Mouse (Mus musculus) kidney, postnatal 4 days (tissue): ENCODE results near the gene Zmiz1.

ENCODE experiments used
- DNase-seq, 2 experiments: peaks; one replicate each; pipeline ENCODE4 v3.0.0; 2021; ENCODE audit warnings: mixed read lengths in 2 of 2

Zmiz1 gene

DNA sequence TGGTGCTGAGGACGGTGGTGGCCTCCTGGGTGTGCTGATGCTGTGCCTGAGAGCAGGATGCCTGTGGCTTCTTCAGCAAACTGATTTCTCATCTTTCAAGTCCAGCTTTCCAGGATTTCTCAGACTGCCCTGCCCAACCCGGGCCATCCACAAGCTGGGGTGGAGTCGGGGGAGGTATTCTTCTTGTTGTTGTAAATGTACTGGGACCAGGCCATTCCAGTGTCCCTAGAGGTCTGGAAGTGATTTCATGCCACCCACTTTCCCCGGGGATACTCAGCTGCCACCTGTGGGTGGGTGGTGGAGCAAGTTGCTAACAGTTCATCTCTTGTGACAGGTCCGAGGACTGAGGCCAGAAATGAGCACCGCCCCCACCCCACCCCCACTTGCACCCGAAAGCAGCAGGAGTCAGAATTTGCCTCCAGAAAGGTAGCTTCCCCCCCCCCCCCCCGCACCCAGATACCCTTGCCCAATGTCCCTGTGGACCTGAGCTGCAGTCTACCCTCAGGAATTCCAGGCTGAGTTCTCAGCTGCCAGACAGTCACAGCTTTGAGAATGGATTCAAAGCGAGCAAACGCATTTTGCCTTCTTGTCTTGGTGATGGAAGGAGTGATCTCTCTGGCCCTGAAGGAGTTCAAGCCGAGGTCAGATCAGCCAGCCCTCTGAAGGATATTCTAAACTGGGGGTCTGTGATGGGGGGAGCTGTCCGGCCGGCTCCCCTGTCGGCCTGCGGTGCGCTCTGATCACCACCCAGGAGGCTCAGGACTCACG, 2.1 kb upstream of the Zmiz1 start:
- DNase-seq, result peak; percentile 50 to 70

DNA sequence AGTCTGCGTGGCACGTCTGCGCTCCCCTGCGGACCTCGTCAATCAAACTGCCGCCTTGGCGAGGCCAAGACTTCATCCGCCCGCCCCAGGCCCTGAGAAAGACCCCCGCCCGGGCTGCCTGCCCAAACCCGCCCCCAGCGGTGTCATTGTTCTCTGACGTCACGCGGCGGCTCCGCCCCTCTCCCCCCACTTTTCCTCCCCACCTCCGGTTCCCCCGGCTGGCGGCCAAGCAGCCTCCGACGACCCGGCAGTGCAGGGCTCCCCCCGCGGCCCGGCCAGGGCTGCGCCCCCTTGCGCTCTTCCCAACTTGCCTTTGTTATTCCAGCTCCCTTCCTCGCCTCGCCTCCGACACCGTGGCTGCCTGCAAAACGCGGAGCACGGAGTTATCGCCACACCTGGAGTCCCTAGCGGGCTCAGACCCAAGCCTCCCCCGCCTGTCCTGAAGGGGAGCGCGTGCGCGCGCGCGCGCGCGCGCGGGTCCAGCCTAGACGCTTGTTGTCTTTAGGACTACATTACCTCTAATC, 1.5 kb upstream of the Zmiz1 start:
- DNase-seq, result peak; percentile 99

DNA sequence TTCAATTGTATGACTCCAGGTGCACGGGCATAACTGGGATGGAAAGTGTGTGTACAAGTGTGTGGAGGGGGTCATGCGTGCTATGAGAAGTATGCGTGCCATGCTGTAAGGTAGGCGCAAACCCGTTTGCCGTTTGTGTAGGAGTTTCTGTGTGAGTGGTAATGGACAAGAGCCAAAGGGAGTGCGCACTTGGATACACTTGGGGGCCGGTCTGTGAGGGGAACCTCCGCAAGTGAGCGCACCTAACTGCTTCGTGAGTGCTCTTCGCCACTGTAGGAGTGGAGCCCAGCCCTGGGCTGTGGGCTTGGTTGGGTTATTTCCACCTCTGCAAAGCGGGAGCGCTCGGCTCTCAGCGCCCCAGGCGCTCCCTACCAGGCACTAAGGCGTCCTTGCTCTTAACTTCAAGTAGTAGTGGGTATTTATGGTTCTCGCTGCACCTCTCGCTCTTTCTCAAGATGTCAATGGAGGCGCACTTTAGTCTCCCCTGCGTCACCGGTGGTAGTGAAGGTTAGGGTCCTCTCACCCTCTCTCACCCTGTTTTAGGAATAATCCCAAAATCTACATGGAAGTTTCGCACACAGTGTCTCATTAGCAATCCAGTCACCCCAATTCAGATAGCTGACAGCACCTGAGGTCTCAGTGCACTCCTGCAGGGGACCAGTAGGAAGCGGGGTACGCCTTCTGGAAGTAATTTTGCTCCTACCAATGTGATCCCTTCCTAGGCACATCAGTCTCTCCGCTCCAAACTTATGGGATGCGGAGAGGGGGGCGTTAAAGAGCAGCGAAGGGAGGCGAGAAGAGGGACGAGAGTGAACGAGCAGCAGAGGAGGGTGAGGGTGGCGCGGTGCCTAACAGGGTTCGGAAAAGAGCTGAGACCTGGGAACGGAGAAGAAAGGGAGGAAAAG, 622 bp upstream of the Zmiz1 start:
- peak; percentile 48 to 70 for DNase-seq

GRCm38 (mm10) chr14:25459394-25459997, 511 bp downstream of the Zmiz1 start:
- DNase-seq, result peak in 1 of 2 experiments; percentile 90

GRCm38 (mm10) chr14:25459998-25460800, 1.2 kb downstream of the Zmiz1 start:
- DNase-seq, result peak; percentile 76 to 85

DNA sequence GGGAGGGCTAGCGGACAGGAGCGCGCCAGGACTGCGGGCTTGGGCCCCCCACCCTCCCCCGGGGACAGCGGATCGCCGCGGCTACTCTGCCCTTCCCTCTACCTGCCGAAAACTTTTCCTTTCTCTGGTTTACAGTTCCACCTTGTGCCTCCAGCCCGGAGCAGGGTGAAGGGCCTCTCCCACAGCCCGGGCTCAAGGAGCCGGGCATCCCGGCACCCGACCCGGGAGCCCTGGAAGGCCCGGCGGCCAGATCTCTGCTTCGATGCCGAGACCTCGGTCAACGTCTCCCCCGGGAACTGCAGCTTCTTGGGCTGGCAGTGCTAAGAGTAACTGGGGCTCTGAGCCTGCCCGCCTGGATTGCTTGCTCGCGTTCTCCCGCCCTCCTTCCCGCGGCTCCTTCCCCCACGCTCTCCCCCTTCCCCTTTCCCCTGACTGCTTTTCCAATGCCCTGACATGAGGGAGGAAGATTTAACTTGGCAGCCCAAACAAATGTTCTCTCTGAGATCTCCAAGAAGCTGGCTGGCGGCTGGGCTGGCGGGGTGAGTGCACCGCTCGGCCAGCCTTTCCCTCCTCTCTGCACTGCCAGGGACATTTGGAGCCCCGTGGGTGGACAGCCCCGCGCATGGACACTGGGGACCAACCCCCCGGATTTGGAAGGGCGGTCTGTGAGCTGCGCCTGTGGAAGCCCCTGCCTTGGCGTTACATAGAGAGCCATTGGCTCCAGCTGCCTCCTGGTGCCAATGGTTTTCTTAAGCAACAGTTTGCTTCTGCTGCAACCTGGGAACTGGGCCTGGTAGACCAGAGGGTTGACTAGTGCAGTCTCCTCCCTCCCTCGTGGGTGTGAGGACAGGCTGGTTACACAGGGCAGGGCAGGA, 2.1 kb downstream of the Zmiz1 start:
- DNase-seq, result peak; percentile 73 to 82

- DNase-seq, result no peak
Observed at GRCm38 (mm10) chr14:25461676-25462385, 2.8 kb downstream of the Zmiz1 start.

GRCm38 (mm10) chr14:25462975-25463374, 4.0 kb downstream of the Zmiz1 start:
- DNase-seq, result no peak

DNA sequence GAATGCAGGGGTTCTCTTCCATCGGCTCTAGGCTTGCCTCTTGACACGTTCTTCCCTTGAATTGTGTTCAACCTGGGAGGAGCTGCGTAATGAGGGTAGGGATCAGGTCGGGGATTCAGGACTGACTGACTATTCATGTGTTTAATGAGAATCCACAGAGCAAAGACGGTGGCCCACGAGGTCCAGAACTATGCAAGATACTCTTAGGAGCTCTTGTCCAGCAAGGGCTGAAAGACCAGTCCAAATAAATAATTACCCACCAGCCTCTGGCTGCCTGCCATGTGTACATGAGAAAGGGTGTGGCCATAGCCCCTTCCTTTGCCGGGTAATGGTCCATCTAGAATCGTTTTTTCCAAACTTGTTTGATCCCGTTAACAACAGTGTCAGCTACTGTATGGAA, 4.9 kb downstream of the Zmiz1 start:
- peak; percentile 86 to 92 for DNase-seq

DNA sequence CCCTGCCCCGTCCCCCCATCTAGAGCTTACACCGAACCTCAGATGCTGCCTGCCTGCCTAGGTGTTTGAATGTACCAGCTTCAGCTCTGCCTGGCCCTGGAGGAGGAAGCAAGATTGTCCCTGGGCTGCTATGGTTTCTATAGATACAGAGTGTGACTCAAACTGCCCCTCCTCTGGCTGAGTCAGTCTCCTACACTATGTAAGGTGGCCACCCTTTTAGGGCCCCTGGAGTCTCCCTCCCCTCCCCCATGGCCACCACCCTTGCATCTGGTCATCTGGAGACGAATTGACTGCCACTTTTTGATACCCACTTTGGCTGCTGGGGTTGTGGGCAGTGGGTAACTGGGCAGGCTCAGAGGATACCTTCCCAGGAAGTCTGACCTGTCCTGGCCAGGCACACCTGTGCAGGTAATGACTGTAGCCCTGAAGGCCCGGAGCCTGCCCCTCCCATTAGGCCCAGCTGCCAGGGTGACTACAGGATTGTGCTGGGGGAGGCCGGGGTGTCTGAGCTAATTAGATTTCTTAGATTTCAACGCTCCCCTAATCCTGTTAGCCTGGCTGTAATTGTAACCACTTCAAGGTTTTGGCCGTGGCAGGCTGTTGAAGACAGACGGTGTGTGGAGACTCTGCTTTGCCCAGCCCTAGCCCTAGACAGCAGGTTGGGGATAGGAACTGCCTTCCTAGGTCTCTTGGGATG, 5.8 kb downstream of the Zmiz1 start:
- DNase-seq, result no peak

GRCm38 (mm10) chr14:25466361-25466760, 7.4 kb downstream of the Zmiz1 start:
- peak in 1 of 2 experiments; percentile 63 for DNase-seq

GRCm38 (mm10) chr14:25467911-25468668, 9.1 kb downstream of the Zmiz1 start:
- DNase-seq, result peak in 1 of 2 experiments; percentile 59

DNA sequence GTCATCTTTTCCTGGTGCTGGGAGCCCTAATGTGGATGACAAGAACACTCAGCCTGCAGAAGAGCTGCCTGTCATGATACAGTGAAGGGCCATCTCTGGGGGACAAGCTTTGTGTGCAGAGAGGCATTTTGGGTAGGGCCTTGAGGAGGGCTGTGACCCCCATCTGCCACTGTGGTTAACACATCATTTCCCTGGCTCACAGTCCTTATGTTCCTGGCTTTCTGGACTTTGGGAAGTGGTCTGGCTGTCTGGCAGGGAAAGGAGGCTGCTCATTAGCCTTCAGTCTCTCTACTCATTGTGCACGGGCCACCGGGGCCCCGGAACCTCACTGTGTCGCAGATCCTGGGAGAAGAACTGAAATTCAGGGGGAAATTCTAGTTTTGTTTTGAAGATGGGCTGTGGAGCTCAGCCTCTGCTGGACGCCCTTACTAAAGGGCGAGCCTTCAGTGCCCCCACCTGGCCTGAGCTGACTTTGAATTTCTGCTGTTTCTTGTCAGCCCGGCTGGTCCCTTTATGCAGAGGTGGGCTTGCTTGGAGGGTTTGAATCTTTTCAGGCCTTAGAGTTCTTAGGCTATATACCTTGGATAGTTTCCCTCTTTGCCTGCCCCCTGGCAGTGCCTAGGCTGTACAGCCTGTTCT, 10.0 kb downstream of the Zmiz1 start:
- no peak for DNase-seq

DNA sequence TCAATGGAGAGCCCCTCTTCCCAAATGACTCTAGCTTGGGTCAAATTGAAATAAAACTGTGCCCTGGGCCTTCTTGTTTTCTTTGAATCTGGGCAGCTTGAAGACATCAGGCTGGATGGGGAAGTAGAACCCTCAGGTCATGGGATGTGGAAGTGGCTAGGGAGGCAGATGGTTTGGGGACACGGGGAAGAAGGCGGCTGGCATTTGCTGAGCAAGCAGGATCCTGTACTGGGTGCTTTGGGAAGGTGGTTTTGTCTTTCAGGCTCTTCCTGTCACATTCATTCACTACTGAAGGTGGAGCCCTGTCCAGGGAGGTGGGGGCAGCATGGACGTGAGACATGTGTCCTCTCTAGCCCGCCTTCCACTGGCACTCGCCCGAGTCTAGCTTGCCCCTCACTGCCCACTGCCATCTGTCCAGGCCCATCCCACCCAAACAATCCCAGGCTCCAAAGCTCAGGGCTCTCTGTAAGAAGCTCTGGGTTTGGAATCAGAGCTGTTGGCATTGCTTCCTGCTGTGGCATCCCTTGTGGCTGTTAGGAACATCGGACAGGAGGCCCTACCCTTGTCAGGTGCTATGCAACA, 11.3 kb downstream of the Zmiz1 start:
- DNase-seq, result no peak

DNA sequence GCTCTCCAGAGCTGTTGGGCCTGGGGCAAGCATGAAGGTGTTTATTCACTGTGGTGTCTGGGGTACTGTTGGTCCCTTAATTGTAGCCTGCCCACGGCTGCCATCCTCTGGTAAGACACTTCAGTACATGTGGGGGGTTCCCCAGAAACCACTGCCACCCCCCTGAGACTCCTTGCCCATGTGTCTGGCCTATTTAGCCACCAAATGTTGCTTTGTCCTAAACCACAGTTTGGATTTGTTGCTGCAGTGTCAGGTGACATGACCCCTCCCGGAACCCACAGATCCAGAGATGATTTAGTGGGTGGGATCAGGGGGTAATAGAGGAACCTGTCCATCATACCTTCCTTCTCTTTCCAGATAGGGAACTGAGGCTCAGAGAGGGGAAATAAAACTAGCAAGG, 12.1 kb downstream of the Zmiz1 start:
- no peak for DNase-seq

GRCm38 (mm10) chr14:25472096-25472861, 13.3 kb downstream of the Zmiz1 start:
- DNase-seq, result peak in 1 of 2 experiments; percentile 54

DNA sequence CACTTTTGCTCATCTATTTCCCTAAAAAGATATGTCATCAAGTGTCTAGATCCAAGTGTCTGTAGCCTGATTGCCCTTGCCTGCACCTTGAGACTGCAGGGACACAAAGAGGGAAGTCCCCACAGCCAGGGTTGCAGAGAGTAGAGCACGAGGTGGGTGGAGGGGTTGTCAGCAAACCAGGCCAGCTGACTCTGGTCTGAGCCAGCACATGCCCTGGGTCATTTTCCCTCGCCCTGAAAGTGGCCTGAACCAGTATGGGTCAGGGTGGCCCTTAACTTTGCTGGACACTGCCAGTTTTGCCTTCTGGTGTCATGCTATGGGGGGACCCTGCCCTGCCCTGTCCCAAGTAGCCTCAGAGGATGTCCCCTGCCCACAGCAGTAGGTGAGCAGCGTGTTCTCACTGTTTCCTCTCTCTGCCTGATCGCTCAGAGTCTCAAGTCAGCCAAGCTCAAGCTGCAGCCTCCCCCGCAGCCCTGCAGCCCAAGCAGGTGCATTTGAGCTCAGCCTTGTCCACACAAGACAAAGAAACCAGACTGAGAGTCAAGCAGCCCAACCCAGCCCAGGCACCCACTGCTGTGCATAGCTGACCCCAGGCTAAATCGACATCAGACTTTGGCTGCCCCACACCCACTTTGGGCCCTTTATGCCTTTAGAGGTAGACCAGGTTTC, 14.1 kb downstream of the Zmiz1 start:
- peak; percentile 54 to 67 for DNase-seq
